Mouse (Mus musculus): ENCODE measurements around the gene Filip1.

Gene Filip1

DNA sequence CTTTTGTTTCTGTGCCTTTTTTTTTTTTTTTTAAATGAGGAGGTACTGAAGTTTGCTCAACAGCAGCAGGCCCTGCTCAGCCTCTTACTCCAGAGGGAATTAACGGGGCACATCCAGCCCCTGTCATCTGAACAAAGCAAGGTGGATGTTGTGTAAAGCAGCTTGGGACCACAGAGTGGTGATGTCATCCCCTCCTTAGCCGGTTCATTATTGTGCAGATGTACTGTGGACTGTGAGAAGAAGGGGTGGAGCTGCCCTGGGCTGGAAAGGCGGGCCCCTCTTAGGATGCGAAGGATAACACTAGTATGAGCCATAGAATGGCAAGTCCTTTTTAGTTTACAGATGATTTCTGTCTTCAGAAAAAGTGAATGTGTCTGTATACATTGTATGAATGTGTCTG, 181.8 kb downstream of the Filip1 start:
- no peak for DNase-seq (ENCODE audit: extremely low read depth, low read depth, low spot score)

DNA sequence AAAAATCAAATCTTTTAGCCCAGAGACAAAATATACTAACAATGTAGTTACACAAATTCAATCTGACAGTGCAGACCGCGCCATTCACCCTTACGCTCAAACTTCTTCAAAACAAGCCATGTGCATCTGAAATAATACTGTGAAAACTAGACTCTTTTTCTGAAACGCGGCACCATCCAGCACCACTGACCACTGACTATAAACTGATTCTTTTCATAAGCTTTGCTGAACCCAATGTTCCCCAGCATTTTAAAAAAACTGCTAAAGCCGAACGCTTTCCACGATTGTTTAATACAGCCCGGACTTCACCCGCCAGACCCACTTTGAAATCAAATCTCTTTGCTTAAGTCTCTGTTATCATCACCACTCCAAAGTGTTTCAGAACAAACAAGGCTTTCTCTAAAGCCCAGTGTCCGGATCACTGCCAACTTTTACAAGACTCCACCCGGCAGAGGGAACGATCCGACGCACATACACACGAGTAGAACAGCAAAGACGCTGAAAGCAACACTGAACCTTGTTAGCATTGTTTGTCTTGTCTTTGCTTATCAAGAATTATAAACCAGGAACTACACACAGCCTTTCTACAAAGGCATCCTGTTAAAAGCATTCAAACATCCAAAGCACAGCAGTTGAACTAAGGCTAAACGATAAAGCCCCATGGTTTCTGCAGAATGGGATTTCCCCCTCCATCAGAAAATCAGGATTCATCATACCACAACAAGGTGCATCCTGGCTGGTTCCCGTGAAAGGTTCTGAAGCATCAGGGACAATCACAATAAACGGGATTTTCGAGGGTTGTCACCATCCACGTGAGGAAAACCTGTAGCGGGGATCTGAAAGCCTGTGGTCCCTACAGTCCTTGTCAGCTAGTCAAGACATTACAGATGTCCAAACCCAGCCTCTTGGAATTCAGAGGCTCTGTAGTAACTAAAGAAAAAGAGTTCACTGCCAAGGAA, 182.5 kb downstream of the Filip1 start:
- DNase-seq (ENCODE audit: extremely low read depth, low read depth, low spot score), result no peak

DNA sequence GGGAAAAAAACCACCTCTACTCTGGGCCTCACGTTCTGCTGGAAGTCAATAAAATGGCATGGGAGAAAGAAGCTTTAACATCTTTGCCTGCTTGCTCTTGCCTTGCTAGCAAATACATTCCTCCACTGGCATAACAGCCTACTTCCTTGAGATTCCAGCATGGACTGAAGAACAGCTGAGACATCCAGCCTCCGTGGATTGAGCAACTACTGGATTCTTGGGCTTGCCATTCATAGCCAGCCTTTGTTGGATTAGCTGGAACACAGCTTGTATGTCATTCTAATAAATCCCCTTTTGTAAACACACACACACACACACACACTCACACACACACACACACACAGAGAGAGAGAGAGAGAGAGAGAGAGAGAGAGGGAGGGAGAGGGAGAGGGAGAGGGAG, 185.6 kb downstream of the Filip1 start:
- no peak for DNase-seq (ENCODE audit: extremely low read depth, low read depth, low spot score)

DNA sequence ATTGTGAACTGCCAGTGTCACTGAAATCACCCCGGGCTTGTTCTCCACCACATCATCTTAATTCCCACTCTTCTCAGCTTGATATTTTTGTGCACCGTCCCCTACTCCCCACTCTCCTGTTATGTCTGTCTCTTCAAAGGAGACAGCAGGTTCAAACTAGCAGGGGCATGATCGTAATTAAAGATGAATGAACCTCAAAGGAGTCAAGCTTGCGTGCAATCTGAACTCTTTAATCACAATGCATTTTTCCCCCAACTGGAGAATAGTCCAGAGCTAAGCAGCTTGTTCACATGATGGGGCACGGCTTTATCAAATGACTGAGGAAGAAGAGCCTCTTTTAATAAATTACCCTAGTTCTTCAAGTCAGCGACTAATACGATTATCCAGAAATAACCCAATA, 187.1 kb downstream of the Filip1 start:
- no peak for DNase-seq (ENCODE audit: extremely low read depth, low read depth, low spot score)

DNA sequence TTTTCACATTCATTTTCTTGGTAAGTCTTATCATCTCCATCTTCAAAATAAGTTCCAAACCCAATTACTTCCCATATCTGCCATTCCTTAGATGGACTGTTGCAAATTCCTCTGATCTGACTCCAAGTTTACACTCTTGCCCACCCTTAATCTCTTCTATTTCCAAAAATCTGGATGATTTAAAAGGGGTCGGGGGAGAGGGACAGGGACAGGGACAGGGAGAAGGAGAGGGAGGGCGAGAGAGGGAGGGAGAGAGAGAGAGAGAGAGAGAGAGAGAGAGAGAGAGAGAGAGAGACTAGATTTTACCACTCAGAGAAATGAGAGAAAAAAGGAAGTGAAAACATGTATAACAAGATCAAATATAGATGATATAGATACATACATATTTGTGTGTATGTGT, 188.8 kb downstream of the Filip1 start:
- no peak for DNase-seq (ENCODE audit: extremely low read depth, low read depth, low spot score)

DNA sequence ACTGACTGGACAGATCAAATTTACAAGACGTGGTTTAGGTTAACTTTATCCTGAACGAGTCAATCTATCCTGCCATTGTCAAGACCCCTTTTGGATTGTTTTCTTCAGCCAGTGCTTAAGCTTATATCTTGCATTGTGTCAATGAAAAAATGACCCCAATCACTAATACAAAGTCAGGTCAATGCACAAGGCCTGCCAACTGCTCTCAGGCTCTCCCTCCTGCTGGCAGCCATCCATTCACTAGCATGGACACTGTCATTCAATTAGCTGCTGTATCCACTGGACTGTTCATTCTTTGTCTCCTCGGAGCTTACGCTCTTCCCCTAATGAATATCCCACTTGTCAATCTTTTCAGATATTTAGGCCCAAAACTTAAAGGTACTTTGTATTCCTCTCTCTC, 189.2 kb downstream of the Filip1 start:
- DNase-seq (ENCODE audit: extremely low read depth, low read depth, low spot score), result no peak

DNA sequence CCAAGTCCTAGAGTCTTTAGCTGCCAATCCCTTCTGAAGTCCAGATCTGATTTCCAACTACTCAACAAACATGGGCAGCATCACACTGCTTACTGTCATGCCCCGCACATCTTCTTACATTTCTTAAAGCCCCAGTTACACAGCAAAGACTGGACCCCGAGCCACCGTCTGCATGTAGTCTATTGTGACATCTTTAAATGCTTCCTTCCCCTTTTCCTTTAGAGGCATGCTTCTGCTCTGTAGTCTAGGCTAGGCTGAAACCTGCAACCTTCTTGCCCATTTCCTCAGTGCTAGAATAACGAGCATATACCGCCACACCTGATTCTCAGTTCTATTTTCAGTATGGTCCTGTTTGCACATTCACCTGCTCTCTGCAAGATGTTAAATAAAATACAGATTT, 196.2 kb downstream of the Filip1 start:
- no peak for DNase-seq (ENCODE audit: extremely low read depth, low read depth, low spot score)

DNA sequence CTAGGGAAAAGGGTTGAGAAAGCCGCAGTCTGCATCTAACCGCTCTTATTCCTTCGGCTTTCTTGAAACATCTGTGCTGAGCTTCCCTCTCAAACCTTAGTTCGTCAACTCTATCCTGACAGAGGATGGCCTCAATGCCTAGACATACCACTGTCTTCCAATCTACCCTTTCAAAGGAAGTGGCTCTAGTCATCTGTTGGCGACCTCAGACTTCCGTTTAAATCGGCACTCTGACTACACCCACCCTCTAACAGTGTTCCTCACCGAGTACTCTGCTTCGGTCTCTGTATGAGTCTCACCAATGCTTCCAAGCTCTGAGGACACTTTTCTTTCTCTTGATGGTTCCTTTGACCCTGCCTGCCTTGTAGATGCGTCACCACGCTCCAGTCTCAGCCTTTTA, 196.6 kb downstream of the Filip1 start:
- no peak for DNase-seq (ENCODE audit: extremely low read depth, low read depth, low spot score)

DNA sequence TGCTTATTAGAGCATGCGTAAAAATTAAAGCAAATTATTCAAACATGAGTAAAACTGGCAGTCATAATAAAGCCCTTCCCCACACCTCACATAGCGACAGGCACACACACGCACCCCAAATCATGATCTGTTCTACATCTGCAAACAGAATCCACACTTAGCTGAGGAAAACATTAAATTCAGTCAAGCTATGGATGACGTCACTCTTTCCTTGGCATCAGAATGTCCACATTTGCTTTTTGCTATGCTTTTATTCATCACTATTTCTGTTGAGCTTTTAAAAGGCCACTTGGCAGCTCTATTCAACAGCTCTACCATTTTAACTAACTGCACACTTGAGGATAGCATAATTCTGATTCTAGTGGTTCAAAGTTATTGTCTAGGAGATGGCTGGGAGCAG, 198.1 kb downstream of the Filip1 start:
- DNase-seq (ENCODE audit: extremely low read depth, low read depth, low spot score), result no peak

DNA sequence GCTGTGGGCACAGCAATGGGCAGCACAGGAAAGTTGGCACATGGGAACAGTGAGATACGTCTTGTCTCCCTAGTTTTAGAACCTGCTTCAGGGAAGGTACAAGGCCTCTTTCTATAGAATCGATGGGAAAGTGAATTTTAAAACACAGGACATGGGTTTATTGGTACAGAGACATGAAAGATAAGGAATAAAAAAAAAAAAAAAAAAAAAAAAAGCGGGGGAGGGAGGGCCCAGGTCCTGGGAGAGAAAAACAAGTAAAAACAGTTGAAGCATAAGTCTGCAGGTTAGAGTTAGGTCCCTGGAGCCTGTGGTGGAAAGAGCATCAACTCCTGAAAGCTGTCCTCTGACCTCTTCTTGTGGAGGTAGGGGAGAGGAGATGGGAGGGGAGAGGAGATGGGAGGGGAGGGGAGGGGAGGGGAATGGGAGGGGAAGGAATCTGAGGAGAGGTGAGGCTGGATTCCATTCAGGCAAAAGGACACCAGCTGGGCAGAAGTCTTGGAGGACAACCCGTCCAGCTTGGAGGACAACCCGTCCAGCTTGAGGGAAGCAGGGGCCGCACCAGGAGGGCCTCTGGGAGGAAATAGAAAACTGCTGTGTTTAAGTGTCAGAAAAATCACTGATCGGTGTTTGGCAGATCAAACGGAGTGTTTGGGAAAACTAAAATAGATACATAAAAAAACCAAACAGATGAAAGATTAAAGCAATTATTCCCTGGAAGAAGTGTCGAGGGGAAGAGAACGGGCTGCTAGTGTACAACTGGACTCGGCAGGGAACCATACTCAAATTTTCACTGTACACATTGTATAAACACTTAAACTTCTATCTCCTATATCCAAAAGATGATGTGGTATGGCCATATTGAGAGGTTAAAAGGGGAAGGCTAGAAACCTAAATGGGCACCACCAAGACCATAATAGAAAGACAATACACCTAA, 201.4 kb downstream of the Filip1 start:
- no peak for DNase-seq (ENCODE audit: extremely low read depth, low read depth, low spot score)

DNA sequence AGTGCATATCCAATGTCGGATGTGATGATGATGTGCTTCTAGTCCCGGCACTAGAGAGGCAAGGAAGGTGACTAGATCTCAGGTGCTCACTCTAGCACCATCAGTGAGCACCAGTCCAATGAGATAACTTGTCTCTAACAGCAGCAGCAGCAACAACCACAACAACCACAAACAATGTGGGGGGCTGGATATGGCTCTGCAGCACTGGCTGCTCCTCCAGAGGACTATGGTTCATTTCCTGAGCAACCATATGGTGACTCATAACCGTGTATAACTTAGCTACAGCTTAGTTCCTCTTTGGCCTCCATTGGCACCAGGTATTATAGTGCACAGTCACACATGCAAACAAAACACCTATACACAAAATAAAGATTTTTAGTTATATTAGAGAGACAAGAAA, 202.1 kb downstream of the Filip1 start:
- no peak for DNase-seq (ENCODE audit: extremely low read depth, low read depth, low spot score)

DNA sequence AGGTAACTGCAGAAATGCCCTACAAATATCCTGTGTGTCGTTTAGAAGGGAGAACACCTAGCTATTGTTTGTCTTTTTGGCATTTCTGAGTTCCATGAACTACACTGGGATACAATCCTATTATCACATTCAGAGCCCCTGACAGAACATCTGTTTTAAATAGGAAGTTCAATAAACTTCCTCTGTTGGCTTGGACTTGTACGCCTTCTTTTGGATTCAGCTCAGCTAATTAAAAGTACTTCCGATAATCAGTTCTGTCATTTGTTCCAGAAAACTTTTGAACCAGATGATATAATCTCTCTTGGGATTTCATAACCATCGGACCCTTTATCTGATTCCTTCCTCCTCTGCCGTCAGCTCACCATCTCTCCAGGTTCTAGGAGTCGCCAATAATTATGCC, 203.2 kb downstream of the Filip1 start:
- DNase-seq (ENCODE audit: extremely low read depth, low read depth, low spot score), result no peak

DNA sequence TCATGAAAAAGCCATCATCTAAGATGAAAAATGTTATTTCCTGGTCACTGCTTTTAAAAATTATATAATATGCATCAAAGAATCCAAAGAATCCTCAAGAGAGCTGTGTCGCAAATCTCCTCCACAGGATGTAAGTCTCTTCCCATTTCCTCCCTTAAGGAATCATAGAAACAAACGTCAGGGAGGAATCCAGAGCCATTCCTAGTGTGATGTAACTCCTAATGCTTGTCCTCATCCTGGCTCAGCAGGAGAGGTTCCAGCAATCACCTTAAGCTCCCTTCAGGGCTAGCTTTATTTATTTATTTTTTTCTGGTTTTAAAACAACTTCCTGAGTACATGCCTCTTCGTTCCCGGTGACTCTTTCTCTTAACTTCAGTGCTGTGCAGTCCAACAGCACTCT, 205.5 kb downstream of the Filip1 start:
- no peak for DNase-seq (ENCODE audit: extremely low read depth, low read depth, low spot score)

DNA sequence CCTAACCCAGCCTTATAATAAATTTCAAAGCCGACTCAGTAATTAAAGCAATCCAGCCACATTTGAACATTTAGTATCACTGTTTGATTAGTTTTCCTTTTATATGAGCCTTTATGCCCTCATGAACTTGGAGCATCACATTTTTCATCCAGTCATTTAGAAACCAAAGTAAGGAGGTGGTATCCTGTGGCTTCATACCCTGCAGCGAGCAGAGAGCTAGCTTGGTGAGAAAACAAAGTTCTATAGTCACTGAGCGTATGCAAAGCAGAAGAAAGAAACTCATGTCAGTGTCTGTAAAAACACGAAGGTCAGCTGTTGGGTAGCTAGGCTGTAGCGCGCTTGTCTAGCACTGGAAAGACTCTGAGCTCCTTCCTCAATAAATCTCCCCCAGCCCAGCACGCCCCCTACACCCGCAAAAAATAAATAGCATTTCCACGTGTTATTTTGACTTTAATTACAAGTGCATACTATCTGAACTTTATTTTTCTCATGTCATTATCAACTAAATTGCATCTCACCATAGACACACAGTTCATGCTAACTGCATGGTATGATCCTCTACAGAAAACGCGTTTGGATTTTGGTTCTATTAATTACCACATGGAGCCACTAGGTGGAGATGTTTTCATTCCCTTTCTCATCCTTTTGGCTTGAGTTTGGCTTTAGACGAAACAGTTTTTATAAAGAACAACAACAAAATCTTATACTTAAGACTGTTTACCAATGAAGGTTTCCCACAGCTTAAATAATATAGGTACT, 206.2 kb downstream of the Filip1 start:
- DNase-seq (ENCODE audit: extremely low read depth, low read depth, low spot score), result no peak

DNA sequence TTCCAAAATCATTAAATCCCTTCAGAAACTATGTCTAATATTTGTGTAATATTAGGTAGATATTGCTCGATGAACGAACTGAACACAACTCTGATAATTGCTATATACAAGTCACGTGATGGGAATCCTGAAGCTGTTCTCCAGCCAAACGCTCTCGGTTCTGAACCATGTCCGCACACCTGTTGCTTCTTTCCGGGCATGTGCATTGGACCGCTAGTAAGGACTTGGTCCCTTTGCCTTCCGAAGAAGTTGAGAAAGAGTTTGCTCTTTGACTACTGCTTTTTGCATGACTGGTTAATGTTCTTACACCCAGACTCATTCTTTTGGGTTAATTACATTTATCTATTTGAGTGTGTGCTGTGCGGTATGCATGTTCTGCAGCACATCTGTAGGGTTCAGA, 207.2 kb downstream of the Filip1 start:
- DNase-seq (ENCODE audit: extremely low read depth, low read depth, low spot score), result no peak

DNA sequence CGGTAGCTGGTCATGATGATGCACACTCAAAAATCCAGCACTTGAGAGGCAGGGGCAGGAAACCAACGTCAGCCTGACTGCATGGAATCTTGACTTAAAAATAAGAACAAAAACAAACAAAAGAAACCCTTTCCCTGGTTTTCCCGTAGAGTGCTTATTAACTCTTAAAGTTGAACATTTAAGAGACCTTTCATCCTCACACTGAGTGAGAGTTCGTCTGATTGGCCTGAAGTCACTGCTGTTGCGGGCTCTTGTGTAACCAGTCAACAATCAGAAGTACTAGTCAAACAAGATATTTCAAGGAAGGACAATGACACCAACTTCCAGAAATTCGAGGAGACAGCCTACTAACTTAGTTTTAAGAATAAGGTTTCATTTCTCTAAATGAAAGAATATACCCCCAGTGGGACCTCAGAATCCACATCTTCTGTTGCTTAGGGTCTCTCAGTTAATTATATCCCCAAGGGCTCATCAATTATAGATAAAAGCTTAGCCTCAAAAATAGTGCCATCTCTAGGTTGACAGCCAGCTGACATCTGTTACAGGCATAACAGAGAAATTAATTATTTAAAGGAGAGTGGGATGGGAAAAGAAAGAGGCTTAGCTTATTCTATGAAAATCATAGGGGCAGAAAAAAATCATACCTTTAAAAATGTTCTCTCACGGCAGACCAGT, 216.1 kb downstream of the Filip1 start:
- no peak for DNase-seq (ENCODE audit: extremely low read depth, low read depth, low spot score)

DNA sequence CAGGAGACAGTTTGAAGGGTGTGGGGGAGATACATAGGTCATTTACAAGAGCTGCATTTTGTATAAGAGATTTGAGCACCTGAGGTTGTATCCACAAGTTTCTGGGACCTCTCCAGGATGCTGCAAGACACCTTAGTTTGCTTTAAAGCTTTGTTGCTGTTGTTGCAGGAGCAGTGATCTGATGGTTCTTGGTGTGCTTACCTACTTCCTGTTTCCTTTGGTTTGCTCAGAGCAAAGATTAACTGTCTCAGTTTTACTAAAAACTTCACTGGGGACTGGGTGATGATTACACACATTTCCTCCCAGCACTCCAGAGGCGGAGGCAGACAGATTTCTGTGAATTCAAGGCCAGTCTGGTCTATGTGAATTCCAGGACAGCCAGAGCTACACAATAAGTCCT, 217.6 kb downstream of the Filip1 start:
- DNase-seq (ENCODE audit: extremely low read depth, low read depth, low spot score), result no peak

DNA sequence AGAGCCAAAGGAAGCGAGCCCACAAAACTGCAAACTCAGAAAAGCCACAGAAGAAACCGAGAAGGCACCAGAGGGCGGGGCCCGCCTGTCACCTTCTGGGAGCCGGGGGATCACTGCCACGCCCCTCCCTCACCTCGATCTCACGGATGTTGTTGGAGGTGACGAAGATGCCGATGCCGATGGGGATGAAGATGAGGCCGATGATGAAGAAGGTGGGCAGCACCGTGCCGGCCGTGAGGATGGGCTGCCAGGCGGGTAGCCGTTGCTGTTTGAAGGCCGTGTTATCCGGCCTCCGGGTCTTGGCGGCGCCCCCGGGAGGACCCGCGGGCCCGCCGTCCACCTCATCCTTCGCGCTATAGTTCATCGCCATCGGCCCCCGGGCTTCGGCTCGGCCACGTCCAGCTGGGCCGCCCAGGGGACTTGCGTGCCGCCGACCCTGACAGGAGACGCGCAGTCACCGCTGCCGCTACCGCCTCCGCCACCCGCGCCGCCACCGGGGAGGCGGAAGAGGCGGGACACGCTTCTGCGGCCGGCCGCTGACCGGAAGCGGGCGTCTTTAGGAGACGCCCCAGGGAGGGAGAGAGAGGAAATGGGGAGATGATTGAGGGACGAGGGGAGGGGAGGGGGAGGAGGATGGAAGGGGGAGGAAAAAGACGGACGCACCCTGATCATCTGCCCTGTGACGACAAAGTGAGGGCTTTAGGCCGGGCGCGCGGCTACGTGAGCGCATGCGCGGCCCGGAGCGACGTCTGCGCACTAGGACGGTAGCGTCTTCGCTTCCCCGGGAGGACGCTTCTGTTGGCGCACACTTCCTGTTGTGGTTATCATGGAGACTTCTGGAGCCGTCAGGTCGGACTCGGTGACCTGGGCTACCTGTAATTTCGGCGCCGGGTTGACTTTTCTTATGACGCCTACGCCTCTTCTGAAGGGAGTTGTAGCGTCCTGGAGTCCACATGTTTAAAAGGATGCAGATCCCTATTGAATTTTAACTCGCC, 219.5 kb downstream of the Filip1 start, which contains the start of gene Tmem30a:
Gene Tmem30a (minus strand): TSS at position 667 of the 995 bp plus-strand sequence.
- DNase-seq (ENCODE audit: extremely low read depth, low read depth, low spot score), result peak; percentile 59

DNA sequence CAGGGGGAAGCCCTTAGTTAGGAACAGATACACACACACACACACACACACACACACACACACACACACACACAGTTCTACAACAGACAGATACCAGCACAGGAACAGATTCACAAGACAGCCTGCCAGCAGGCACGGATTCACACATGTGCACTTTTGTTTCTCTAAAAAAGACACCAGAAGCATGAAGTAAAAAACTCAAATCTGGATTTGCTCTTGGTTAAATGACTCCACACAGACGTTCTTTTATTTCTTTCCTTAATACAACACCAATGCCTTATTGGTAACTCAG, 226.9 kb downstream of the Filip1 start:
- DNase-seq (ENCODE audit: extremely low read depth, low read depth, low spot score), result no peak
